Mouse (Mus musculus): Measurements from ENCODE around the gene Tgif2lx1. TPM values are rescaled to one million over a fixed set of nuclear protein-coding genes. Genes with fewer than 3 reads are reported as not detected.
"Not testable (repeated sequence)": the region's sequence is repeated elsewhere in the genome, so short reads cannot be mapped to it uniquely, and the experiment has no call there.

Tgif2lx1 gene
- total RNA-seq (2021) = not detected

GRCm38 (mm10) chrX:118480637-118481036, at the start of gene Tgif2lx1:
Gene Tgif2lx1 (minus strand): TSS chrX:118480737.
- intact Hi-C loops (cut with DNase I); DNase-seq (ENCODE audit: low spot score): not testable (repeated sequence)

Other genes with a start within 250 kb of the Tgif2lx1 start
- gene Tgif2lx2, start 53.5 kb downstream of the Tgif2lx1 start, total RNA-seq (2021) = not detected

All from heart, postnatal 25 days (tissue).